27 mouse cellular contexts compared by ENCODE assay signal in the genomic region with DNA sequence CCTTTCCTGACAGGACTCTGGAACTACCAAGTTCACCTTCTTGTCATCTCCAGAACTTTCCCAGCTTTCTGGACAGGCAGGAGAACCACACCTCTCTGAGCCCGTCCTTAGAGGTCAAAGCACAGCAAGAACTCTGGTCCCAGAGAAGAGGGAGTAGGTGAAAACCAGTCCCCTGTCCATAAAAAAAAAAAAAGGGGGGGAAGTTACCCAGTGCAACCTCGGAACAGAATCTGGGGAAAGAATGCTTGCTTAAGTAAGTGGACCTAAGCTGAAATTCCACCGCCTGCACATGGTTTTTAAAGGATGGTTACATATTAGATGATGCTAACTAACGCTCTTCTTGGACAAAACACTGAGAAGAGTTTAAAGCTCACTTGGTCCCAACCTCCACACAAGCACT.
DNase-seq lines count a peak whose midpoint lies in the region; ATAC-seq lines count a peak whose summit lies in the region.
"Had no signal": no experiment of that assay in that cellular context is flagged by ENCODE, and none has a peak within 500 bp of the region (broad histone marks: within the 10 kb centered on the region; RNA-seq: fewer than 3 reads in every experiment).

No protein-coding gene starts in this region.

- no peak overlapping the region for H3K4me2 ChIP-seq in kidney, embryonic 15.5 days
- H3K4me2 ChIP-seq in limb, embryonic 12.5 days = no peak overlapping the region
- H3K4me2 ChIP-seq: embryonic facial prominence, embryonic 13.5 days; forebrain, embryonic 12.5 days; forebrain, embryonic 15.5 days; heart, embryonic 12.5 days; heart, embryonic 15.5 days; hindbrain, embryonic 13.5 days had no signal

- ATAC-seq in kidney, embryonic 15.5 days (replicated peaks; ENCODE audit: low FRiP score) = no peak
- ATAC-seq in limb, embryonic 12.5 days (ENCODE audit: insufficient number of reproducible peaks, insufficient read depth, low FRiP score, low TSS enrichment, low read depth) = no peak
- ATAC-seq: forebrain, embryonic 15.5 days; Patski had no signal

- no peak overlapping the region for H3K27ac ChIP-seq in kidney, embryonic 15.5 days
- H3K27ac ChIP-seq in limb, embryonic 12.5 days = 0 out of 2 replicates have a peak overlapping the region, but pooled peaks have one; percentile 29
- H3K27ac ChIP-seq in limb, embryonic 10.5 days = no peak overlapping the region
- H3K27ac ChIP-seq: embryonic facial prominence, embryonic 10.5 days; embryonic facial prominence, embryonic 13.5 days; forebrain, embryonic 12.5 days; forebrain, embryonic 15.5 days; heart, embryonic 15.5 days; hindbrain, embryonic 10.5 days; hindbrain, embryonic 13.5 days had no signal

- 69% methylated on average over 4 of the region's 4 CpGs for WGBS in kidney, embryonic 15.5 days
- WGBS in limb, embryonic 12.5 days = 56% methylated on average over 4 of the region's 4 CpGs
- WGBS in limb, embryonic 10.5 days = 70% methylated on average over 4 of the region's 4 CpGs

- DNase-seq in kidney, adult 11 months = peak; percentile 38
- DNase-seq in kidney, adult 9 months = peak; percentile 52
- no peak for DNase-seq in kidney, postnatal 4 days
- DNase-seq in limb, embryonic 10.5 days (ENCODE audit: low spot score) = no peak
- DNase-seq: adrenal gland, adult 2 months; adrenal gland, postnatal 14 days; cerebellum, adult 11-12 months; cerebellum, adult 8-10 months; cerebellum, postnatal 10 days; cerebellum, postnatal 36 days; embryo, embryonic 11 days; gastrocnemius, postnatal 25 days; heart, adult 18-20 months; heart, postnatal 10 days; heart, postnatal 36 days had no signal

- H3K27me3 ChIP-seq in kidney, embryonic 15.5 days = no peaks in the 10 kb centered on the region
- no peaks in the 10 kb centered on the region for H3K27me3 ChIP-seq in limb, embryonic 12.5 days
- no peaks in the 10 kb centered on the region for H3K27me3 ChIP-seq in limb, embryonic 10.5 days (ENCODE audit: low read depth, poor library complexity, severe bottlenecking)
- H3K27me3 ChIP-seq: embryonic facial prominence, embryonic 13.5 days; forebrain, embryonic 12.5 days; forebrain, embryonic 15.5 days; heart, embryonic 12.5 days; heart, embryonic 15.5 days; hindbrain, embryonic 13.5 days; Patski had no signal

- H3K4me3 ChIP-seq in kidney, embryonic 15.5 days (replicated peaks) = no peak overlapping the region
- no peak overlapping the region for H3K4me3 ChIP-seq in limb, embryonic 12.5 days (replicated peaks)
- no peak overlapping the region for H3K4me3 ChIP-seq in limb, embryonic 10.5 days
- H3K4me3 ChIP-seq: embryonic facial prominence, embryonic 10.5 days; embryonic facial prominence, embryonic 13.5 days; erythroblast, embryonic 14.5 days; forebrain, embryonic 12.5 days; forebrain, embryonic 15.5 days; heart, embryonic 12.5 days; heart, embryonic 15.5 days; hindbrain, embryonic 10.5 days; hindbrain, embryonic 13.5 days had no signal

- no peaks in the 10 kb centered on the region for H3K36me3 ChIP-seq in kidney, embryonic 15.5 days
- H3K36me3 ChIP-seq in limb, embryonic 12.5 days = no peaks in the 10 kb centered on the region
- H3K36me3 ChIP-seq in limb, embryonic 10.5 days = no peaks in the 10 kb centered on the region
- H3K36me3 ChIP-seq: embryonic facial prominence, embryonic 10.5 days; embryonic facial prominence, embryonic 13.5 days; forebrain, embryonic 12.5 days; forebrain, embryonic 15.5 days; heart, embryonic 12.5 days; heart, embryonic 15.5 days; hindbrain, embryonic 10.5 days; hindbrain, embryonic 13.5 days had no signal

- no peak overlapping the region for H3K9ac ChIP-seq in kidney, embryonic 15.5 days
- no peak overlapping the region; the same call in 1 of the 2 replicates for H3K9ac ChIP-seq in limb, embryonic 12.5 days (replicated peaks)
- H3K9ac ChIP-seq: embryonic facial prominence, embryonic 13.5 days; forebrain, embryonic 12.5 days; forebrain, embryonic 15.5 days; heart, embryonic 12.5 days; heart, embryonic 15.5 days; hindbrain, embryonic 13.5 days had no signal

- no peaks in the 10 kb centered on the region for H3K9me3 ChIP-seq in kidney, embryonic 15.5 days (replicated peaks)
- H3K9me3 ChIP-seq in limb, embryonic 12.5 days = no peaks in the 10 kb centered on the region
- H3K9me3 ChIP-seq in limb, embryonic 10.5 days (replicated peaks) = no peaks in the 10 kb centered on the region
- H3K9me3 ChIP-seq: embryonic facial prominence, embryonic 10.5 days; embryonic facial prominence, embryonic 13.5 days; forebrain, embryonic 12.5 days; forebrain, embryonic 15.5 days; heart, embryonic 12.5 days; heart, embryonic 15.5 days; hindbrain, embryonic 10.5 days; hindbrain, embryonic 13.5 days had no signal

- H3K4me1 ChIP-seq in kidney, embryonic 15.5 days = peaks cover 13% of the 10 kb centered on the region; the same call in 1 of the 2 replicates
- H3K4me1 ChIP-seq in limb, embryonic 12.5 days (replicated peaks) = peaks cover 29% of the 10 kb centered on the region
- peaks cover 36% of the 10 kb centered on the region for H3K4me1 ChIP-seq in limb, embryonic 10.5 days

Comparison
In these comparisons a context has a peak if more than half of its experiments do, and no peak if none do; other contexts are left out.
1. DNase-seq: peak in kidney, adult 11 months (single experiment) and kidney, adult 9 months (single experiment); none in kidney, postnatal 4 days (0 of 2) and limb, embryonic 10.5 days (single experiment).